Mouse (Mus musculus) frontal cortex, postnatal 25 days (tissue): ENCODE measurements at regions not wholly inside any gene's neighbourhood (a gene's known extent, or its start where the extent isn't known, plus 50 kb on each side); places are given as distances from the start of the nearest gene placed in this dataset.

ENCODE experiments used
- DNase-seq, 2 experiments: peaks; one replicate each; pipeline ENCODE4 v3.0.0; 2022; ENCODE audit warnings: low spot score in 2 of 2

- no peak for DNase-seq
These were observed 189.3 kb upstream of the Jade1 start for GRCm38 (mm10) chr3:41366264-41366663.

GRCm38 (mm10) chr3:41365145-41365830 lies 190.2 kb upstream of the Jade1 start:
- DNase-seq: no peak

- DNase-seq: no peak
These were observed 191.6 kb upstream of the Jade1 start for GRCm38 (mm10) chr3:41363947-41364346.

- no peak for DNase-seq
These were observed 195.3 kb upstream of the Jade1 start for GRCm38 (mm10) chr3:41360231-41360630.

- no peak for DNase-seq
These were observed 196.1 kb upstream of the Jade1 start for GRCm38 (mm10) chr3:41359458-41359857.

- DNase-seq: no peak
These were observed 202.5 kb upstream of the Jade1 start for GRCm38 (mm10) chr3:41353021-41353420.

- DNase-seq: no peak
These were observed 203.7 kb upstream of the Jade1 start for GRCm38 (mm10) chr3:41351786-41352185.

GRCm38 (mm10) chr3:41351091-41351685 lies 204.3 kb upstream of the Jade1 start:
- DNase-seq: no peak

GRCm38 (mm10) chr3:41350331-41350730 lies 205.2 kb upstream of the Jade1 start:
- no peak for DNase-seq

- DNase-seq: peak in 1 of 2 experiments; percentile 23
These were observed 206.7 kb upstream of the Jade1 start for GRCm38 (mm10) chr3:41348795-41349194.

- no peak for DNase-seq
These were observed 208.7 kb upstream of the Jade1 start for GRCm38 (mm10) chr3:41346863-41347262.

- no peak for DNase-seq
These were observed 212.1 kb upstream of the Jade1 start for GRCm38 (mm10) chr3:41343431-41343830.

GRCm38 (mm10) chr3:41332481-41332880 lies 223.1 kb upstream of the Jade1 start:
- DNase-seq: no peak

- DNase-seq: no peak
These were observed 225.2 kb upstream of the Jade1 start for GRCm38 (mm10) chr3:41330356-41330755.

- DNase-seq: no peak
These were observed 226.7 kb upstream of the Jade1 start for GRCm38 (mm10) chr3:41328828-41329227.

- no peak for DNase-seq
These were observed 229.1 kb upstream of the Jade1 start for GRCm38 (mm10) chr3:41326211-41327104.

- DNase-seq: no peak
These were observed 233.7 kb upstream of the Jade1 start for GRCm38 (mm10) chr3:41321808-41322207.

GRCm38 (mm10) chr3:41319214-41319856 lies 236.2 kb upstream of the Jade1 start:
- no peak for DNase-seq

GRCm38 (mm10) chr3:41318232-41319131 lies 235.6 kb upstream of the Pgrmc2 start:
- DNase-seq: no peak

- DNase-seq: no peak
These were observed 234.3 kb upstream of the Pgrmc2 start for GRCm38 (mm10) chr3:41317170-41317569.

GRCm38 (mm10) chr3:41312492-41312891 lies 229.6 kb upstream of the Pgrmc2 start:
- no peak for DNase-seq
